Mouse (Mus musculus) bone marrow, adult 2 months (tissue): ENCODE data around the gene Kntc1.

ENCODE experiments used
- CTCF ChIP-seq: fragments of 200-500 bp; IDR thresholded peaks from 2 replicates; pipeline ENCODE4 v1.5.1; 2011; ENCODE audit warnings: low read length, control low read depth; ENCODE audit not compliant: control insufficient read depth, insufficient read depth
- POLR2A ChIP-seq: fragments of 200-500 bp; IDR thresholded peaks from 2 replicates; pipeline ENCODE4 v1.6.1; 2011; ENCODE audit warnings: low read depth, mild to moderate bottlenecking, control low read depth, low read length, borderline replicate concordance; ENCODE audit not compliant: control insufficient read depth

- TF ChIP-seq CTCF (no peak), POLR2A (no peak)
These were observed 92.9 kb downstream of the Kntc1 start for GRCm38 (mm10) chr5:123842221-123842934.
